Mouse (Mus musculus) effector memory CD4-positive, alpha-beta T cell, adult 5 months (primary cell): ENCODE results near the gene Ghrh. TPM values are rescaled to one million over a fixed set of nuclear protein-coding genes. Genes with fewer than 3 reads are reported as not detected.

Source experiments
- polyA plus RNA-seq: library from polyadenylated mRNA; unstranded; fragments of 100-300 nt; shearing (Covaris generic); gene quantifications from one replicate; pipeline ENCODE4 v1.2.1, GENCODE M21; 2017

Gene Ghrh
- not detected for polyA plus RNA-seq

GRCm38 (mm10) chr2:157347361-157348159 lies at the start of gene Ghrh:
Ghrh (minus strand) TSS chr2:157347506.

GRCm38 (mm10) chr2:157367184-157367893 lies 20.0 kb upstream of the Ghrh start, which contains the start of gene Manbal:
Manbal (plus strand) TSS chr2:157367594.

Other genes starting within 250 kb of the Ghrh start
- gene Samhd1, start 212.2 kb downstream of the Ghrh start, polyA plus RNA-seq = 244 TPM
- 28.3 TPM for gene Rbl1, start 143.0 kb downstream of the Ghrh start, polyA plus RNA-seq
- gene Rpn2, start 68.5 kb downstream of the Ghrh start, polyA plus RNA-seq = 184 TPM
- gene Mroh8, start 68.0 kb downstream of the Ghrh start, polyA plus RNA-seq = 0.44 TPM
- 31.5 TPM for gene Manbal, start 20.1 kb upstream of the Ghrh start, polyA plus RNA-seq
- 0.56 TPM for gene Src, start 70.9 kb upstream of the Ghrh start, polyA plus RNA-seq
- gene Nnat, start 212.6 kb upstream of the Ghrh start, polyA plus RNA-seq = not detected
- gene Blcap, start 223.8 kb upstream of the Ghrh start, polyA plus RNA-seq = 19.6 TPM